ENCODE assay signal across 15 mouse cellular contexts in the genomic region with DNA sequence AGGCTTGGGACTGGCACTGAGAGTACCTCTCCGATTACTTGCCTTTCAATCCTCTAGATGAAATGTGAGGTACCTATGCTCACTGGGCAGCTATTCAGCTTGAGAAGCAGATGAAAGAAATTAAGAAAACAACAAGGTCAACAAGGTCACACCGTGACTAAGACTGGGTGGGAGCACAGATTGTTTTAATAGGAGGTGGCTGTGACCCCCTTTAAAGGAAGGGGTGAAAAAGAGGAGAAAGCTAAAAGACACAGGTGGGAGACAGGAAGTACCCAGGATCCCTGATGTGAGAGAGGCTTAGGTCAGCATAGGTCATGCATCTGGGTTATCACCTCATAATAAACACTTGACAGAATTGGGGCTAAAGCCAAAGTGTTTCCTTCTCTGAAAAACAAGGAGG.
"Had no signal": no experiment of that assay in that cellular context is flagged by ENCODE, and none has a peak within 500 bp of the region (broad histone marks: within the 10 kb centered on the region; RNA-seq: fewer than 3 reads in every experiment).

No protein-coding gene starts in this region.

- H3K36me3 ChIP-seq: limb, embryonic 15.5 days; liver, embryonic 12.5 days; midbrain, embryonic 15.5 days; neural tube, embryonic 12.5 days had no signal

- H3K9me3 ChIP-seq: limb, embryonic 15.5 days; liver, embryonic 12.5 days; midbrain, embryonic 15.5 days; neural tube, embryonic 12.5 days had no signal

- H3K4me3 ChIP-seq: limb, embryonic 15.5 days; liver, embryonic 12.5 days; midbrain, embryonic 15.5 days; neural tube, embryonic 12.5 days had no signal

- H3K27ac ChIP-seq: kidney, postnatal 0 days; limb, embryonic 15.5 days; liver, embryonic 12.5 days; midbrain, embryonic 15.5 days; neural tube, embryonic 12.5 days had no signal

- DNase-seq: kidney, adult 9 months; kidney, postnatal 4 days; left cerebral cortex, postnatal 4 days; lung, embryonic 14.5 days; lung, postnatal 10 days; lung, postnatal 4 days; right cerebral cortex, postnatal 4 days; spleen, adult 18-20 months; thymus, adult 2 months; thymus, postnatal 25 days had no signal

- H3K4me1 ChIP-seq: limb, embryonic 15.5 days; liver, embryonic 12.5 days; midbrain, embryonic 15.5 days had no signal

- H3K27me3 ChIP-seq: limb, embryonic 15.5 days; liver, embryonic 12.5 days; midbrain, embryonic 15.5 days; neural tube, embryonic 12.5 days had no signal
